Mouse (Mus musculus): ENCODE results near the gene Olfr310.

Gene Olfr310

GRCm38 (mm10) chr7:86277072-86277471 lies at the start of gene Olfr310:
TSS of gene Olfr310 (minus strand) at chr7:86277172.
- no peak for DNase-seq (ENCODE audit: low read depth, low spot score)

GRCm38 (mm10) chr7:86325530-86325929 lies 48.6 kb upstream of the Olfr310 start, which contains the start of gene Olfr308:
TSS of gene Olfr308 (minus strand) at chr7:86325630.
- no peak for DNase-seq (ENCODE audit: low read depth, low spot score)

GRCm38 (mm10) chr7:86321323-86321722 lies 44.4 kb upstream of the Olfr310 start:
- no peak for DNase-seq (ENCODE audit: low read depth, low spot score)

- no peak for DNase-seq (ENCODE audit: low read depth, low spot score)
Observed at GRCm38 (mm10) chr7:86313608-86314007, 36.6 kb upstream of the Olfr310 start, which contains the start of gene Olfr309. TSS of gene Olfr309 (minus strand) at chr7:86313708.

GRCm38 (mm10) chr7:86246208-86246607 lies 30.8 kb downstream of the Olfr310 start, which contains the start of gene Vmn2r76:
TSS of gene Vmn2r76 (minus strand) at chr7:86246308.
- no peak for DNase-seq (ENCODE audit: low read depth, low spot score)

Data from brain, embryonic 18.5 days (tissue).